Mouse (Mus musculus) liver, embryonic 12.5 days (tissue): Measurements from ENCODE around the gene Dlgap3. TPM values are rescaled to one million over a fixed set of nuclear protein-coding genes. Genes with fewer than 3 reads are reported as not detected.

Experiments
- ATAC-seq: fragments of 200-750 bp; cut with Nextera tagmentation; 2 replicates; pipeline ENCODE4 v1.8.0; 2017; ENCODE audit warnings: moderate number of reproducible peaks, mild to moderate bottlenecking, moderate library complexity
- H3K27ac ChIP-seq: fragments of 300-500 bp; sonication (generic); 2 replicates; pipeline ENCODE4 v1.5.1; 2016; ENCODE audit warnings: mild to moderate bottlenecking
- H3K27me3 ChIP-seq: fragments of 300-500 bp; sonication (generic); replicated peaks from 2 replicates; pipeline ENCODE4 v1.6.1; 2016; ENCODE audit warnings: mild to moderate bottlenecking, moderate library complexity
- H3K36me3 ChIP-seq: fragments of 300-500 bp; sonication (generic); 2 replicates; pipeline ENCODE4 v1.6.1; 2016; ENCODE audit warnings: mild to moderate bottlenecking, moderate library complexity
- H3K4me1 ChIP-seq: fragments of 300-500 bp; sonication (generic); 2 replicates; pipeline ENCODE4 v1.6.1; 2016
- H3K4me2 ChIP-seq: fragments of 300-500 bp; sonication (generic); 2 replicates; pipeline ENCODE4 v1.6.1; 2016; ENCODE audit warnings: mild to moderate bottlenecking, moderate library complexity
- H3K4me3 ChIP-seq: fragments of 300-500 bp; sonication (generic); 2 replicates; pipeline ENCODE4 v1.5.1; 2016; ENCODE audit warnings: mild to moderate bottlenecking, moderate library complexity
- H3K9ac ChIP-seq: fragments of 300-500 bp; sonication (generic); 2 replicates; pipeline ENCODE4 v1.6.1; 2016; ENCODE audit warnings: mild to moderate bottlenecking, moderate library complexity
- H3K9me3 ChIP-seq: fragments of 300-500 bp; sonication (generic); replicated peaks from 2 replicates; pipeline ENCODE4 v1.6.1; 2016; ENCODE audit warnings: mild to moderate bottlenecking, moderate library complexity
- WGBS: fragments of 180-500 bp; shearing (Covaris S2); methylation state at CpG from one replicate; pipeline ENCODE4 v1.1.7; 2016; ENCODE audit not compliant: insufficient replicate concordance; 5-methylcytosine and 5-hydroxymethylcytosine counted together
- polyA plus RNA-seq: library from polyadenylated mRNA; unstranded; fragments of >200 nt; fragmentation: Nextera tagmentation; extraction: Ambion mirVana; gene quantifications from 2 replicates; pipeline ENCODE4 v1.2.1, GENCODE M21; 2016

The Dlgap3 gene
- polyA plus RNA-seq, 1 experiment from 2014 or later: 0.33 TPM

DNA sequence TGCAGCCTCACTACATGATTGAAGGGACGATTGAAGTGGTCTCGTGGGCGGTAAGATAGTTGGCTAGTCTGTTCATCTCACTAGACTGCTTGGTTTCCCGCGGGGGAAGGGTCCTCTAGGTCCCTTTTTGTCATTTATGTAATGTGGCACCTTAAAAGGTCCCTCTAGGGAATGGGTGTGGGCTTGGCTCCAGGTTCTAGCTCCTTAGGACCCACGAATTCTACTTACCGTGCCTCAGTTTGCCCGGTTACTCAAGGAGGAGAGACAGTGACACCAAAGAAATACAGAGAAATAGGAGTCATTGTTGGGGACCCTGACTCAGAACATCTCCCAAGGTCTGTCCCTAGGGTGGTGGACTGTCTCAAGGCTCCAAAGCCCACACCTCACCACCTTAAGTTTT, 1.3 kb upstream of the Dlgap3 start:
- Histone ChIP-seq H3K36me3 (no peaks in the 10 kb centered on the region), H3K9me3 (no peaks in the 10 kb centered on the region), H3K27ac (no peak overlapping the region), H3K4me2 (peak overlapping the region; percentile 77; the same call in 1 of the 2 replicates), H3K9ac (no peak overlapping the region), H3K4me1 (peaks cover 15% of the 10 kb centered on the region), H3K27me3 (peaks cover 82% of the 10 kb centered on the region), H3K4me3 (no peak overlapping the region)
- 18% methylated on average over 8 of the region's 8 CpGs for WGBS
- no peak for ATAC-seq

DNA sequence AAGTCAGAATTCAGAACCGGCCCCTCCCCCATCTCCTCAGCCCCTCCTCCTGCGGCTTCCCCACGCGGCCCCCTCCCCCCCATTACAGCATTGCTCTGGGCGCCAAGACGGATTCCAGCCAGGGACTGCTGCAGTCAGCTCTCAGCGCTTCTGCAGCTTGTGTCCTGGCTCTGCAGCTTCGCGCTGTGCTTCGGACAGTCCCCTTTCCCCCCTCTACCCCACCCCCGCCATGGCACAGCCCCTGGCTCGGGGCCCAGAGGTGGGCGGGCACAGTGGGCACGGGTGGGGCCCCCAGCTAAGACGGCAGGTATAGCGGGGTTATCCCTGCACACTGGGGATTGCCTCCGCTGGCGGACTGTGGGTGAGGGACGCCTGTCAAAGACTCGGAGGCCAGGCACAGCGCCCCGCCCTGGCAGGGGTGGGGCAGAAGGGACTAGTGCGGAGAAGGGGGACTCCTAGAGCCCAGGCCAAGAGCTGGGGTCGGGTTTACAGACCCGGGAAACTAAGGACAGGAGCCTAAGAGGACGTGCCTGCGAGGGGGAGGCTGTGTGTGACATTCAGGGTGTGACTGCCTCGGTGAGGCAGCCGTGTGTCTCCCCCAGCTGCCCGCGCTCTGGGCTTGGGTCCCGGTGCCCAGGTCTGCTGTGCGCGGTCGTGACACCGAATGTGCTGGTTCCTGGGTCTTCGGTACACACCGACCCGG, 642 bp upstream of the Dlgap3 start:
- Histone ChIP-seq H3K36me3 (no peaks in the 10 kb centered on the region), H3K27me3 (peaks cover 89% of the 10 kb centered on the region), H3K27ac (no peak overlapping the region), H3K4me3 (peak overlapping the region; percentile 59), H3K9me3 (no peaks in the 10 kb centered on the region), H3K9ac (0 out of 2 replicates have a peak overlapping the region, but pooled peaks have one; percentile 35), H3K4me1 (peaks cover 15% of the 10 kb centered on the region), H3K4me2 (peak overlapping the region; percentile 77)
- 3% methylated on average over 39 of the region's 39 CpGs for WGBS
- peak; percentile 40 for ATAC-seq

- Histone ChIP-seq H3K4me3 (peak overlapping the region; percentile 59), H3K36me3 (no peaks in the 10 kb centered on the region), H3K27me3 (peaks cover 84% of the 10 kb centered on the region), H3K9me3 (no peaks in the 10 kb centered on the region), H3K27ac (no peak overlapping the region), H3K4me1 (peaks cover 15% of the 10 kb centered on the region), H3K9ac (peak overlapping the region; percentile 35), H3K4me2 (peak overlapping the region; percentile 77)
- peak; percentile 64 for ATAC-seq
- 3% methylated on average over 45 of the region's 51 CpGs for WGBS
Measured at GRCm38 (mm10) chr4:127169346-127170221, 580 bp downstream of the Dlgap3 start.

DNA sequence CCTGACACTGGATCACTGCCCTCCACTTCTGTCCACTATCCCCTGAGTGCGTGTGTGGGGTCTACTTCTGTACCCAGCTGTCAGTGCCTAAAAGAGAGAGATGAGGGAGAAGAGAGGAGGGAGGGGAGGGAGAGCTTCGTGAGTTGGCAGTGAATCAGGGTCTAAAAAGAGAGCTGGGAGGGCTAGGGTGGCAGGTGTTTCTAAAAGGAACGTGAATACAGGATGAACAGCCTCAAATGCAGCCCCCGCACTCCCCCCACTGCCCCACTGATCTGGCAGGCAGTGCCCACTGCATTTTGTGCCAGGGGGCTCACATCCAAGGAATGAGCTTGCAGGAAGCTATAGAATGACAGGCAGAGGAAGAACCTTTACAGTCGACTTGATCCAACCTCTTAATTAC, 1.9 kb downstream of the Dlgap3 start:
- peaks cover 74% of the 10 kb centered on the region for H3K27me3 ChIP-seq

GRCm38 (mm10) chr4:127171341-127171905, 2.4 kb downstream of the Dlgap3 start:
- H3K9me3 ChIP-seq: no peaks in the 10 kb centered on the region
- no peak overlapping the region for H3K4me2 ChIP-seq
- ATAC-seq: no peak
- no peak overlapping the region for H3K27ac ChIP-seq
- 35% methylated on average over 4 of the region's 4 CpGs for WGBS
- H3K27me3 ChIP-seq: peaks cover 71% of the 10 kb centered on the region
- peaks cover 15% of the 10 kb centered on the region for H3K4me1 ChIP-seq
- no peak overlapping the region for H3K9ac ChIP-seq
- H3K36me3 ChIP-seq: no peaks in the 10 kb centered on the region
- H3K4me3 ChIP-seq: no peak overlapping the region

More for the DNA sequence above, 1.9 kb downstream of the Dlgap3 start:
- H3K27ac ChIP-seq: no peak overlapping the region
- WGBS: 32% methylated on average over 5 of the region's 5 CpGs
- H3K9me3 ChIP-seq: no peaks in the 10 kb centered on the region
- H3K4me1 ChIP-seq: peaks cover 15% of the 10 kb centered on the region
- no peak overlapping the region for H3K4me3 ChIP-seq
- no peak overlapping the region for H3K9ac ChIP-seq
- ATAC-seq: no peak
- no peaks in the 10 kb centered on the region for H3K36me3 ChIP-seq
- H3K4me2 ChIP-seq: no peak overlapping the region

DNA sequence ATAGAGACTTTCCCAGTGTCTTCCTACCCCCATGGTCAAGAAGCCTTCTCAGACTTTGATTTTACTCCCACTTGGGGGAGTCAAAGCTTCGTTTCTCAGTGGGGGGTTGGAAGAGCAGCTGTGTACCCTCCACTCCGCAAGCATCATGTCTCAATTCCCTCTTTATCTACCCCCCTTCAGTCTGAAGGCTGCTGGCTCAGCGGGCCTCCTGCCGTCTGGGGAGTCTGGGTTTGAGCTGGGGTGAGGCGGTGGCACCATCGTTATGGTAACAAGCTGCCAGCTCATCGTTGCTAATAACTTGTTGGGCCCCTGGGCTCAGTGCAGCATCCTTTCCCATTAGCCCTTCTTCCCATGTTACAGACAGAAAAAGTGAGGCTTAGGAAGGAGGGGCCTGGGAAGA, 3.1 kb downstream of the Dlgap3 start:
- no peak overlapping the region for H3K9ac ChIP-seq
- WGBS: 24% methylated on average over 7 of the region's 7 CpGs
- H3K4me2 ChIP-seq: no peak overlapping the region
- no peak overlapping the region for H3K27ac ChIP-seq
- no peaks in the 10 kb centered on the region for H3K9me3 ChIP-seq
- ATAC-seq: no peak
- H3K27me3 ChIP-seq: peaks cover 65% of the 10 kb centered on the region
- peaks cover 15% of the 10 kb centered on the region for H3K4me1 ChIP-seq
- H3K36me3 ChIP-seq: no peaks in the 10 kb centered on the region
- H3K4me3 ChIP-seq: no peak overlapping the region

DNA sequence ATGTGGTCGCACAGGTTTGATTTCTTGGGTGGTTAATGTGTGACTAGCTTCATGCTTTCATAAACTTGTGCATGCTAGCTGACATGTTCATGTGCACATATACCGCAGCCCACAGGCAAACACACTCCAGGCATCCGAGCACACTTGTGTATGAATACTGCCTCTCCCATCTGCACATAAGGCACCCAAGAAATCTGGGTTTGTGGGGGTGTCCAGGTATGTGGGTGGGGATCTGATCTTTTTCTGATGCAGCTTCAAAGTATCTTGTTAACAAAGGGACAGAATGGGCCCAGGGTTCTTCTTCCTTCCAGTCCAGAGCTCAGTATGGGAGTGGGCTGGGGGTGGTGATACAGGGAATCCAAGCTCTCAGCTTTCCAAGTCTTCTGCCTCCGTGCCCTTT, 3.6 kb downstream of the Dlgap3 start:
- Histone ChIP-seq H3K9ac (no peak overlapping the region), H3K4me1 (peaks cover 15% of the 10 kb centered on the region), H3K4me2 (no peak overlapping the region), H3K4me3 (no peak overlapping the region), H3K27ac (no peak overlapping the region), H3K27me3 (peaks cover 61% of the 10 kb centered on the region), H3K36me3 (no peaks in the 10 kb centered on the region), H3K9me3 (no peaks in the 10 kb centered on the region)
- 52% methylated on average over 4 of the region's 4 CpGs for WGBS
- ATAC-seq: no peak

GRCm38 (mm10) chr4:127173461-127173860, 4.5 kb downstream of the Dlgap3 start:
- Histone ChIP-seq H3K4me3 (no peak overlapping the region), H3K9ac (no peak overlapping the region), H3K27me3 (peaks cover 61% of the 10 kb centered on the region), H3K27ac (no peak overlapping the region), H3K4me2 (no peak overlapping the region), H3K4me1 (peaks cover 11% of the 10 kb centered on the region), H3K36me3 (no peaks in the 10 kb centered on the region), H3K9me3 (no peaks in the 10 kb centered on the region)
- WGBS: 5% methylated on average over 8 of the region's 8 CpGs
- no peak for ATAC-seq

GRCm38 (mm10) chr4:127174075-127174899, 5.3 kb downstream of the Dlgap3 start:
- no peak overlapping the region for H3K27ac ChIP-seq
- H3K9ac ChIP-seq: no peak overlapping the region
- no peak overlapping the region for H3K4me3 ChIP-seq
- peaks cover 2% of the 10 kb centered on the region for H3K4me1 ChIP-seq
- WGBS: 48% methylated on average over 8 of the region's 8 CpGs
- no peak for ATAC-seq
- no peak overlapping the region for H3K4me2 ChIP-seq
- H3K9me3 ChIP-seq: no peaks in the 10 kb centered on the region
- no peaks in the 10 kb centered on the region for H3K36me3 ChIP-seq
- peaks cover 61% of the 10 kb centered on the region for H3K27me3 ChIP-seq

GRCm38 (mm10) chr4:127174900-127175278, 5.9 kb downstream of the Dlgap3 start:
- H3K27ac ChIP-seq: no peak overlapping the region
- H3K9ac ChIP-seq: no peak overlapping the region
- H3K9me3 ChIP-seq: no peaks in the 10 kb centered on the region
- ATAC-seq: no peak
- H3K4me3 ChIP-seq: no peak overlapping the region
- no peaks in the 10 kb centered on the region for H3K4me1 ChIP-seq
- no peaks in the 10 kb centered on the region for H3K36me3 ChIP-seq
- H3K4me2 ChIP-seq: no peak overlapping the region
- H3K27me3 ChIP-seq: peaks cover 61% of the 10 kb centered on the region
- 39% methylated on average over 4 of the region's 4 CpGs for WGBS

GRCm38 (mm10) chr4:127177961-127178360, 9.0 kb downstream of the Dlgap3 start:
- Histone ChIP-seq H3K27me3 (peaks cover 36% of the 10 kb centered on the region), H3K4me3 (no peak overlapping the region), H3K9ac (no peak overlapping the region), H3K4me2 (no peak overlapping the region), H3K4me1 (no peaks in the 10 kb centered on the region), H3K9me3 (no peaks in the 10 kb centered on the region), H3K27ac (no peak overlapping the region), H3K36me3 (no peaks in the 10 kb centered on the region)
- WGBS: 61% methylated on average over 11 of the region's 11 CpGs
- no peak for ATAC-seq
